Mouse (Mus musculus) neural tube, embryonic 15.5 days (tissue): Measurements from ENCODE around the gene Mybl2. TPM values are rescaled to one million over a fixed set of nuclear protein-coding genes. Genes with fewer than 3 reads are reported as not detected.

Experiments
- ATAC-seq: fragments of 200-750 bp; cut with Nextera tagmentation; 2 replicates; pipeline ENCODE4 v1.8.0; 2017; ENCODE audit warnings: mild to moderate bottlenecking, moderate TSS enrichment, moderate library complexity; ENCODE audit not compliant: low FRiP score
- H3K27ac ChIP-seq: fragments of 300-500 bp; sonication (generic); replicated peaks from 2 replicates; pipeline ENCODE4 v1.5.1; 2015; ENCODE audit warnings: mild to moderate bottlenecking, inconsistent platforms
- H3K27me3 ChIP-seq: fragments of 300-500 bp; sonication (generic); replicated peaks from 2 replicates; pipeline ENCODE4 v1.6.1; 2015; ENCODE audit warnings: inconsistent platforms
- H3K36me3 ChIP-seq: fragments of 300-500 bp; sonication (generic); 2 replicates; pipeline ENCODE4 v1.6.1; 2015; ENCODE audit warnings: inconsistent platforms
- H3K4me1 ChIP-seq: fragments of 300-500 bp; sonication (generic); 2 replicates; pipeline ENCODE4 v1.6.1; 2015; ENCODE audit warnings: inconsistent platforms
- H3K4me2 ChIP-seq: fragments of 300-500 bp; sonication (generic); 2 replicates; pipeline ENCODE4 v1.6.1; 2015; ENCODE audit warnings: inconsistent platforms, mild to moderate bottlenecking, moderate library complexity
- H3K4me3 ChIP-seq: fragments of 300-500 bp; sonication (generic); replicated peaks from 2 replicates; pipeline ENCODE4 v1.5.1; 2015; ENCODE audit warnings: mild to moderate bottlenecking, inconsistent platforms
- H3K9ac ChIP-seq: fragments of 300-500 bp; sonication (generic); replicated peaks from 2 replicates; pipeline ENCODE4 v1.6.1; 2015; ENCODE audit warnings: mild to moderate bottlenecking, inconsistent platforms
- H3K9me3 ChIP-seq: fragments of 300-500 bp; sonication (generic); replicated peaks from 2 replicates; pipeline ENCODE4 v1.6.1; 2016; ENCODE audit warnings: inconsistent platforms
- WGBS: fragments of 180-500 bp; shearing (Covaris S2); methylation state at CpG from one replicate; pipeline ENCODE4 v1.1.7; 2015; ENCODE audit warnings: mixed read lengths; 5-methylcytosine and 5-hydroxymethylcytosine counted together
- microRNA-seq: library from miRNA; unstranded; fragments of <30 nt; microRNA quantifications from one replicate; pipeline ENCODE4, GENCODE M21; 2017
- polyA plus RNA-seq: library from polyadenylated mRNA; unstranded; fragments of >200 nt; fragmentation: Nextera tagmentation; extraction: Ambion mirVana; gene quantifications from 2 replicates; pipeline ENCODE4 v1.2.1, GENCODE M21; 2015

Mybl2 gene
- polyA plus RNA-seq, 1 experiment from 2014 or later = 2.8 TPM

- Histone ChIP-seq H3K9me3 (no peaks in the 10 kb centered on the region), H3K4me2 (no peak overlapping the region), H3K9ac (no peak overlapping the region), H3K27ac (no peak overlapping the region), H3K27me3 (peaks cover 25% of the 10 kb centered on the region; the same call in 1 of the 2 replicates), H3K4me1 (peaks cover 19% of the 10 kb centered on the region), H3K36me3 (no peaks in the 10 kb centered on the region), H3K4me3 (no peak overlapping the region)
- WGBS = 88% methylated on average over 3 of the region's 3 CpGs
- ATAC-seq = no peak
Measured at GRCm38 (mm10) chr2:163121353-163121660, 66.8 kb downstream of the Mybl2 start.

GRCm38 (mm10) chr2:163122319-163122718, 67.8 kb downstream of the Mybl2 start:
- H3K36me3 ChIP-seq = no peaks in the 10 kb centered on the region
- peak; percentile 91 for ATAC-seq
- peak overlapping the region; percentile 45 for H3K4me2 ChIP-seq
- H3K27me3 ChIP-seq = peaks cover 25% of the 10 kb centered on the region; the same call in 1 of the 2 replicates
- H3K9ac ChIP-seq = no peak overlapping the region
- peak overlapping the region; percentile 9; the same call in 1 of the 2 replicates for H3K4me3 ChIP-seq
- no peaks in the 10 kb centered on the region for H3K9me3 ChIP-seq
- 0 out of 2 replicates have a peak overlapping the region, but pooled peaks have one; percentile 11 for H3K27ac ChIP-seq
- WGBS = 14% methylated on average over 9 of the region's 9 CpGs
- H3K4me1 ChIP-seq = peaks cover 19% of the 10 kb centered on the region

GRCm38 (mm10) chr2:163123496-163123895, 69.0 kb downstream of the Mybl2 start:
- 90% methylated on average over 5 of the region's 5 CpGs for WGBS
- no peak for ATAC-seq
- peaks cover 19% of the 10 kb centered on the region; the same call in 1 of the 2 replicates for H3K27me3 ChIP-seq

GRCm38 (mm10) chr2:163130837-163131236, 76.3 kb downstream of the Mybl2 start:
- H3K4me3 ChIP-seq = no peak overlapping the region
- no peak for ATAC-seq
- no peaks in the 10 kb centered on the region for H3K9me3 ChIP-seq
- H3K36me3 ChIP-seq = no peaks in the 10 kb centered on the region
- no peak overlapping the region for H3K4me2 ChIP-seq
- H3K9ac ChIP-seq = no peak overlapping the region
- WGBS = 79% methylated on average over 5 of the region's 5 CpGs
- no peak overlapping the region for H3K27ac ChIP-seq
- H3K4me1 ChIP-seq = no peaks in the 10 kb centered on the region
- no peaks in the 10 kb centered on the region for H3K27me3 ChIP-seq

More at GRCm38 (mm10) chr2:163123496-163123895, 69.0 kb downstream of the Mybl2 start:
- no peaks in the 10 kb centered on the region for H3K36me3 ChIP-seq
- H3K4me1 ChIP-seq = peaks cover 19% of the 10 kb centered on the region
- no peak overlapping the region for H3K27ac ChIP-seq
- no peak overlapping the region for H3K4me2 ChIP-seq
- no peak overlapping the region for H3K9ac ChIP-seq
- H3K4me3 ChIP-seq = no peak overlapping the region
- no peaks in the 10 kb centered on the region for H3K9me3 ChIP-seq

GRCm38 (mm10) chr2:163132314-163132713, 77.8 kb downstream of the Mybl2 start:
- H3K36me3 ChIP-seq = no peaks in the 10 kb centered on the region
- H3K4me3 ChIP-seq = no peak overlapping the region
- WGBS = 85% methylated on average over 5 of the region's 5 CpGs
- H3K4me1 ChIP-seq = no peaks in the 10 kb centered on the region
- ATAC-seq = no peak
- no peaks in the 10 kb centered on the region for H3K27me3 ChIP-seq
- no peaks in the 10 kb centered on the region for H3K9me3 ChIP-seq
- H3K27ac ChIP-seq = no peak overlapping the region
- H3K4me2 ChIP-seq = no peak overlapping the region
- H3K9ac ChIP-seq = no peak overlapping the region

Small RNA genes within 50 kb of the gene (microRNA-seq; reads per million reads assigned to microRNA genes)
- not detected for gene Gm22174
- gene Mir7003 = not detected

Other genes starting within 250 kb of the Mybl2 start
- 125 and 133 TPM in 2 replicates for gene Srsf6, start 123.2 kb upstream of the Mybl2 start, polyA plus RNA-seq
- gene L3mbtl1, start 111.2 kb upstream of the Mybl2 start, polyA plus RNA-seq = 3.6 and 6.0 TPM in 2 replicates
- 0.13 and 0.15 TPM in 2 replicates for gene Sgk2, start 67.4 kb upstream of the Mybl2 start, polyA plus RNA-seq
- 32.7 and 37.9 TPM in 2 replicates for gene Ift52, start 37.3 kb upstream of the Mybl2 start, polyA plus RNA-seq
- not detected in 2 replicates for gene Gtsf1l, start 33.2 kb downstream of the Mybl2 start, polyA plus RNA-seq
- 20.8 and 23.4 TPM in 2 replicates for gene Tox2, start 148.4 kb downstream of the Mybl2 start, polyA plus RNA-seq